Mouse (Mus musculus): ENCODE measurements around the gene Olfm2.

Gene Olfm2

DNA sequence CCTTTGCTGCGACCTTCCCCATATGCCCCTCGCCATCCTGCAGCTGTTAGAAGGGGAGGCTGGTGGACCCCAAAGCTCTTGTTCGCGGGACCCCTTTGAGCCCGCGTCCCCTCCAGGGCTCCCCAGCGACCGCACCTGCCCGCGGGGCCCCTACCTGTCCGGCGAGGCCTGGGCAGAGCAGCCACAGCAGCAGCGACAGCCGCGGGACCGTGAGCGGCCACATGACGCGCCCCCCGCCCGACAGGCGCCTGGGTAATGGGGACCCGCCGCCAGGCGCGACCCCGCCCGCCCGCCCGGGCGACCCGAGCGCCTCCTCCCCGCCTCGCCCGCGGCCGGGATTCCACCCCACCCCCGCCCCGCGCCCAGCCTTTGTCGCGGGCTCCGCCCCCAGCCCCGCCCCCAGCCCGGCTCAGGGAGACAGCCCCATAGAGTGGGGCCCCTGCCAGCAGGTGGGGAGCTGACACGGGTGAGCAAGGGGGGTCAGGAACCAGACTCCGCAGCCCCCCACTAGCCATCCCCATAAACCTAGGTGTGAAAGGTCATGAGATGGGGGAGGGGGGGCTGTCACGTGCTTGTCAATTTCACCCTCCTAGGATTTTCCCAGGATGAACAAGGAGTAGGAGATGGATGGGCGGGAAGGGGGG lies at the start of gene Olfm2:
Gene Olfm2 (minus strand): TSS at position 333 of the 644 bp plus-strand sequence.
- DNase-seq, result peak in 1 of 2 experiments; percentile 40

DNA sequence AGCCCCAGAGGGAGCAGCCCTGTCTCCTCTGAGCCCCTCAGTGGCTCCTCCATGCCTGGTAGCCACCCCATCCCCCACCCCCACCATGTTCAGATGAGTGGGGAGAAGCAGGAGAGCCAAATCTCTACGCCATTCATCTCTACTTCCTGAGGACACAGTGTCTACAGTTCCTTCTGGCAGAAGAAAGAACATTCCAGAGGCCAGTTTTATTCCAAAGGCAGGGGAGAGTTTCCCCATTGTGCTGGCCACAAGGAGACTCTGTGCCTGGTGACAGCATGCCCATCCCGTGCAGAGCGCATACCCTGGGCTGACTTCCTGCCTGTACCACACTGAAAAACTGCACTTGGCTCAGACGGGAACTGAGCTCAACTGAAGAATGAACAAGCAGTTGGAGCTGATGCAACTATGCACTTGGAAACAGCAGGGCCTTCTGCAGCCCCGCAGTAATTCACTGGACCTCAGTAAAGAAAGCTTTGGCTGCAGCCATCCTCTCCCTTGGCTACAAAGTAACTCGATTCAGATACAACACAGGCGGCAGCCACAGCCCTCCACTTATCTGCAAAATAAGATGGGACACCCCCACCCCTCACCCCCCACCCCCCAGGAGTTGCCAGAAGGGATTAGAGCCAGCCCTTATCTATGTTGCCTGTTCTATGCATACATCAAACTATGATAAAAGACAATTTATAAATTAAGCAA lies 48.1 kb upstream of the Olfm2 start:
- DNase-seq, result peak; percentile 18 to 39

DNA sequence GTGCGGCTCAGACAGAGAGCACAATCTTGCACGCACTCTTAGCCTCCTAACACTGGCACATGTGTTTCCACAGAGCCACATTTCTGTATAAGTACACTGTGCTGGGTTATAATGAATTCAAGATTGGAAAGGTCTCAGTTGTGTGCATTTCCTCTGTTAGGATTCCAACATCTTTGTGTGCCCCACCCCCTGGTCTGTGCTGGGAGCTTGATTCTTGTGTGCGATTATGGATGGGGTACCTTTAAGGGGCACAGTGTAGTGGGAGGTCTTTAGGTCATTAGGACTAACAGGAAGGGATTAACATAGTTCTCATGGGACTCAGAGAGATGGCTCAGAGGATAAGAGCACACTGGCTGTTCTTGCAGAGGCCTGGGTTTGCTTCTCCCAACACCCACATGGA lies 44.2 kb upstream of the Olfm2 start:
- no peak for DNase-seq

DNA sequence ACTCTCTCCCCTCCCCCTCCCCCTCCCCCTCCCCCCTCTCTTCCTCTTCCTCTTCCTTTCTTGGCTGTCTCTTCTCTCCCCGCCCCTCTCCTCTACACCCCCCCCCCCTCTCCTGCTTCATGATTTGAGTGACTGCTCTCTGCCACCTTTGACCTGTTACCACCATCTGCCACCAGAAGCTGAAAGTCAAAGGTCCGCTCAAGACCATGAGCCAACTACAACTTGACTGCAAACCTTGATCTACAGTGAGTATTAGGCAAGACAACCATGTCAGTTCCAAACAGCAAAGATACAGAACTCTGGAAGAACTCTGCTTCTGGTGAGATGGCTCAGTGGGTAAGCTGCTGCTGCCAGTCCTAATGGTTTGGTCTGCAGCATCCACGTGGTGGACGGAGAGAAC lies 43.5 kb upstream of the Olfm2 start:
- DNase-seq, result peak; percentile 8 to 23

DNA sequence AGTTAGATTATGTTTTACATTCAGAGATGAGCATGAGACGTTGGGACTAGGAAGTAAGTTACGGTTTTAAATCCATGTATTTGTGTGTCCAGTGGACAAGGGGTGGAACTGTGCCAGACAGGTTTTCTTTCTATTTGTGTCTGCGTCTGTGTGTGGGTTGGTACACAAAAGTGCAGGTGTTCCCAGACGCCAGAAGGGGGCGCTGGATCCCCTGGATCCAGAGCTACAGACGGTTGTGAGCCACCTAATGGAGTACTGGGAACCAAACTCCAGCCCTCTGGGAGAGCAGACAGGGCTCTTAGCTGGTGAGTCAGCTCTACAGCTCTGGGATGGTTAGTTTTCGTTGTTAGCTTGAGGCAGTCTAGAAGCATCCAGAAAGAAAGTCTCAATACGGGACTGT lies 41.8 kb upstream of the Olfm2 start:
- no peak for DNase-seq

DNA sequence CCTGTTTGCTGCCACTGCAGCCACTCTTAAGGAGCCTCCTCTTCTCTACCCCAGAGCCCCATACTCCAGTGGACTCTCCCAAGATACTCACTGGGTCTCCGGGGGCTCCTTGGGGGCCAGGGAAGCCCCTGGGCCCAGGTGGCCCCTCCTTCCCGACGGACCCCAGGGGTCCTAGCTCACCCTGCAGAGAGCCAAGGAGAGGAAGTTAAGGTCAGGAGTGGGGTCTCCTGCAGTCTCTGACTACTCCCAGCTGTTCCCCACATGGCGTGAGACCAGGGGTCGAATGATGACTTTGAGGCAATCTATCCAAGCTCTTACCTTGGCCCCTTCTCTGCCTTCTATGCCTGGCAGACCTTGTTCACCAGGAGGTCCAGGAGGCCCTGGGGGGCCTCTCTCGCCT lies 38.9 kb upstream of the Olfm2 start:
- no peak for DNase-seq

DNA sequence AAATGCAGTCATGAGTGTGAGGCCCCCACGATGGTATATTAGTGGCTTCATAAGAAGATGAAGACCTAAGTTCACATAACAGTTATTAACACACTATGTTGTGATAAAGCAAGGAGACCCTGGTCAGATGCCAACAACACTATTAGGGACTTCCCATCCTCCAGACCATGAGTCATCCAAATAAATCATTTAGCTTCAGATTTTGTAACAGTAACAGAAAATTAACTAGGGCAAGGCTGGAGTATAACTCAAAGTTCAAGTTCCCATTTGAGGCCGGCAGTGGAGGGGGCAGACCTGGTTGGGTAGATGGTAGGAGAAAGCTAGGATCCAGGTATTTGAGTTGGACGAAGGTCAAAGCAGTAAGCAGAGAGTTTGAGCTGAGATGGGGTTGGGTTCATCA lies 35.1 kb upstream of the Olfm2 start:
- peak; percentile 45 to 49 for DNase-seq

DNA sequence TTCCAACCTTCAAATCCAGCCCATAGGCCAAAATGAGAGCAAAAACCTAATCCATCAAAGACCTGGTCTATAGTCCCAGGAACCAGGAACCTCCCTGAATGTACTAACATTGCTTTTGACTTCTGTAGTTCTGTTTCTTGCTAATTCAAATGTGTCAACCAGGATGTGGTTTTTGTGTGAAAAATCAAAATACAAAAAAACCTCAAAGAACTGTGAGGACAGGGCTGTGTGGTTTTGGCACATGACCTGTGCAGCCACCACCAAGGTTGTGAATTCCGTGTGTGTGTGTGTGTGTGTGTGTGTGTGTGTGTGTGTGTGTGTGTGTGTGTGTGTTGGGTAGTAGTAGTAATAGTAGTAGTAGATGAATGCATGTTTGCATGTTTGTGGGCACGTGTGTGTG lies 19.1 kb upstream of the Olfm2 start:
- DNase-seq, result no peak

DNA sequence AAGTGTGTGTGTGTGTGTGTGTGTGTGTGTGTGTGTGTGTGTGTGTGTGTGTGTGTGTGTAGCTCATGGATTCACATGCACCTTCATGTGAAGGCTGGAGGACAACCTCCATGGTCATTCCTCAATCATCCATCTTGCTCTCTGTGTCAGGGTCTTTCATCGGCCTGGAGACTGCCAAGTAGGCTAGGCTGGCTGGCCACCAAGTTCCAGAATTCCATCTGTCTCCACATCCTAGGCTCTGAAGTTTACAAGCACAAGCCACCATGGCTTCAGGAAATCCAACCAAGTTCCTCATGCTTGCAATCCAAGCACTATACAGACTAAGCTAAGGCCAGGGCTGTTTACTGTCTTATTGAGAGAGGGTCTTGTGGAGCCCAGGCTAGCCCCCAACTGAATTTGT lies 16.9 kb upstream of the Olfm2 start:
- DNase-seq, result no peak

DNA sequence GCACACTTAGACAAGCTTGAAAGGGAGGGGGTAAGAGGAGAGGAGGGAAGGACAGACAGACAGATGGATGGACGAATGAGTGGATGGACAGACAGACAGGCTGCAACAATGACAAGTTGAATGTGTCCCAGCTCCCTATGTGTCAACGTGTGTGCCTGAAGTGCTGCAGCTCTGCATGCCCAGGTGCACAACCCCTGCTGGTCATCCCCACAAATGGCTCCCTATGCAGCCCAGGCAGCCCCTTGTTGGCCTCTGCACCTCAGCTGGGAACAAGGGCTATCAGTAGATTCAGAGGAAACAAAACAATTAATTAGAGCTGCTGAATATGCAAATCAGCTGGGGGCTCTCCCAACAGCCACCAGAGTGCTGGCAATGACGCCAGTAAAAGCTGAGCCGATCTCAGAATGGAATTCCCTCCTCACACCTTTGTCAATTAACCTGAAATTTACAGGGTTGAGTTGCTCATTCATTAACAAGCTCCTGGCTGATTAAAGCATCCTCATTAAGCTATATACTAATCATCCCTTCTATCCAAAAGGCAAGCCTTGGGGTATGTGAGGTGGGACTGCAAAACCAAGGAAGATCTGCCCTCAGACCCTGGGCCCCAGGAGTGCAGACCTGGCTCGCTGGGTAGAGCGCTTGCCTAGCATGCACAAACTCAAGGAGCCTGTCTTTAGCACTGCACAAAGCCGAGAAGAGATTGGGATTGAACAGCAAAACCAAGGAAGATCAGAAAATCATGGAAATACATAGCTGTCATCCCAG lies 16.2 kb upstream of the Olfm2 start:
- DNase-seq, result no peak

DNA sequence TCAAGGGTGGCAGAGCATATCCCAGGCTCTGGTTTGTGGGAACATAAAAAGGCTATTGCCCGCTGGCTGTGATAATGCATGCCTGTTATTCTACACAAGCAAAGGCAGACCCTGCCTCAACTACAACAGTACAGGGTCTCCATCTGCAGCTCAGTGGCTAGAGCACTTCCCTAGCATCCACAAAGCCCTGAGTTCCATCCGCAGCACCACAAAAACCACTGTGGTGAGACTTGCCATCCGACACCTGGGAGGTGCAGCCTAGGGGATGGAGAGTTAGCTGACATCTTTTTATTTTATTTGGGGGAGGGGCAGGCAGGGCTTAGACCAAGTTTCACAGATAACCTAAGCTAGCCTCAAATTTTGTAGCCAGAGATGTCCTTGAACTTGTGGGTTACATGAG lies 15.2 kb upstream of the Olfm2 start:
- no peak for DNase-seq

DNA sequence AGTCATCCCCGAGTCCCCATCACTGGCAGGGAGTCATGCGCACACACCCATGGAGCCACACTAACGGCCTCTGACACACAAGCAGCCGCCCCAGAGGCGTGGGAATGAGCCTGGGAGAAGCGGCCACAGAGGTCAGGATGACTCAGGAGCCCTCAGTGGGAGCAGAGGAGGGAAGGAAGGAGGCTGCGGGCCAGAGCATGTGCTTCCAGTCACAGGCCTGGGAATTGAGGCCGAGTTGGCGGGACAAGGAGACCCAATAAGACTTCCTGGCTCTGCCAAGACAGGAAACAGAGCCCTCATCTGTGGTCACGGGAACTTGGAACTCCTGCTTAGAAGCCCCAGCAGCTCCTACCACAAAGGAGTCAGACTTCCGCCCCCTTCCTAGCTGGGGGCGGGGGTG lies 14.7 kb upstream of the Olfm2 start:
- peak; percentile 69 to 79 for DNase-seq

DNA sequence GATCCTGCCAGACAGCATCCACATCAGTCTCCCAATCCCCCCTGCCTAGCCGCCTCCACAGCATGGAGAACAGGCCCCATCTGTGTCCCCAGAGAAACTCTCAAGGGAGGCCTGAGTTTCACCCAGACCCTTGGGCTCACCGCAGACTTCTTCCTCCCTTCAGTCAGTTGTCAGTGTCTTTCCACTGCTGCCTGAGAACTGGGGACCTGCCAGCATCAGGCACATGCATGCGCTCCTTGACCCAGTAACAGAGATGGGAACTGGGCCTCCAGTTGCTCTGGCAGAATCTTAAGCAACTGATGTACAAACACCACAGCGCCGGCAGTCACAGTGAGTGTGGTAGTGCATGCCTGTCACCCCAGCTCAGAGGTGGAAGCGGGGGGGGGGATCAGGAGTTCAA lies 12.7 kb upstream of the Olfm2 start:
- no peak for DNase-seq

DNA sequence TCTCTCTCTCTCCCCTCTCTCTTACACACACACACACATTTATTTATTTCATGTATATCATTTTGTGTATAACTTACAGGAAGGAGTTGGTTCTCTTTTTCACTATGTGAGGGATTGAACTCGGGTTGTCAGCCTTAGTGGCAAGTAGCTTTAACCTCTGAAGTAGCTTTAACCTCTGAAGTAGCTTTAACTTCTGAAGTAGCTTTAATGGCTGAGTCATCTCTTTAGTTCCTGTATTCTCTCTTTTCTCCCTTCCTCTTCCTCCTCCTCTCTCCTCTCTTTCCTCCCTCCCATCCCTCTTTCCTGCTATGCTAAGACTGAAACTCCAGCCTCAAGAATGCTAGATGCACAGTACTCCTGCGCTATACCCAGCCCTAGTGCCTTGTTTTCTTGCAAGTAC lies 12.1 kb upstream of the Olfm2 start:
- no peak for DNase-seq

DNA sequence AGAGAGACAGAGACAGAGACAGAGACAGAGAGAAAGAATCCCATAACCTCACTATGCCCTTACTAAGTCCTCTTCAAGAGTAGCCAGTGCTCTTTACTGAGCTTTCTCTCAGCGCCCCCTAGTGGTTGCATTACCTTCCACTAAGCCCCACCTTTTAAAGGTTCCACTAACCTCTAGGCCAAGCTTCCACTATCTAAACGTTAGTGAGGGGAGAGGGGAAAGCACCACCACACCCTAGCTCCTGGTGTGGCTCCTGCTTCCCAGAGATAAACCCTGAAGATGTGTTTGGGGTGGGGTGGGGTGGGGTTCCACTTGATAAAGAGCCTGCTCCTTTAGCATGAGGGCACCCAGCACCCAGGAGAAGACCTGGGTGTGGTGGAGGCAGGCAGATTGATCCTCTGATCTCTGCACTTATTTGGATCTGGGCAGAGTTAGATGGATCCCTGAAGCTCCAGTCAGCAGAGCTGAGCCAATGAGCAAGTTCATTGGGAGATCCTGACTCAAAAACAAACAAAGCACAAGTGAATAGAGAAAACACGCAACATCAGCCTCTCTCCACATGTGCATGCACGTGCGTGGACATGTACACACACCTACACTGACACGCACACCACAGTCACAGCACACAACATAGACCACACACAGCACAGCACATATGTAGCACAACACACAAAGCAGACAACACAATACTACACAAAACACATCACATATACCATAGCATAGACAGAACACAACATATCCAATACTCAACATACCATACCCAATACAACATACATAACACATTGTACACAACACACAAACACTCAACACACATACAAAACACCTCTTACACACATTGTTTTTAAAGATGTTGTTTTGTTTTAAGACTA lies 11.2 kb upstream of the Olfm2 start:
- peak; percentile 61 to 88 for DNase-seq

DNA sequence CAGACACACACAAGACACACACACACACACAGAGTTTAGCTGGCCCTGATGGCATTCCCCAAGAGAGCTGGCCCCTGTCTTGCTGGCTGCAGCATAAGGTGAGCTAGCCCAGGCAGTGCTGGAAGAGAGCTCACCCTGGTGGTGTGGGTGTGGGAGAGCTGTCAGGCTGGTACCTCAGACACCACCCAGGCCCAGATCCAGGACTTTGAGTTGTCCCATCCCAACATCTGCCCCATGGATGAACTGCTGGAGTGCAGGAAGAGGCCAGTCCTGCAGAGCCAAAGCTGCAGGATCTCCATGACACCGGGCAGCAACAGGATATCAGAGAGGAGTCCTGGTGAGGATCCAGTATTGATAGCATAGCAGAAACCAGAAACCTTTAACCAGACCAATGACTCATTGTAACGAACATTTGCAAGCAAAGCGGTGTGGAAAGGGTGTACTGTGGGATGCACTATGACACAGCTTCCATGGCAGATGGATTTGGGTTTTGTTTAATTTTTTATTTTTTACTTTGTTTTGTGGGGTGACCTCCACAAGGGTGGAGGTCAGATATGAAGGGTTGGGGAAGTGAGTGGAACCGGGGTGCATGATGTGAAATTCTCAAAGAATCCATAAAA lies 10.0 kb upstream of the Olfm2 start:
- DNase-seq, result no peak

DNA sequence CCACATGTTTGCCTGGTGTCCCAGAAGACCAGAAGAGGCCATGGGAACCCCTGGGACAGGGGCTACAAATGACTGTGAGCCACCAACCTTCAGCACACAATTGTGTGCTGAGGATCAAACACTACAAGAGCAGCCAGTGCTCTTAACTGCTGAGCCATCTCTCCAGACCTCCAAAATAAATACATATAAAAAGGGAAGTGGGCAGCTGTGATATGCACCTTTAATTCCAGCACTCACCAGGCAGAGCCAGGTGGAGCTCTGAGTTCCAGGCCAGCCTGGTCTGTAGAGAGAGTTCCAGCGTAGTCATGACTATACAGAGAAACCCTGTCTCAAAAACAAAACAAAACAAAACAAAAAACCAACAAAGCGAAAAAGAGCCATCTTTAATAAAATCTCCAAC lies 8.2 kb upstream of the Olfm2 start:
- no peak for DNase-seq

DNA sequence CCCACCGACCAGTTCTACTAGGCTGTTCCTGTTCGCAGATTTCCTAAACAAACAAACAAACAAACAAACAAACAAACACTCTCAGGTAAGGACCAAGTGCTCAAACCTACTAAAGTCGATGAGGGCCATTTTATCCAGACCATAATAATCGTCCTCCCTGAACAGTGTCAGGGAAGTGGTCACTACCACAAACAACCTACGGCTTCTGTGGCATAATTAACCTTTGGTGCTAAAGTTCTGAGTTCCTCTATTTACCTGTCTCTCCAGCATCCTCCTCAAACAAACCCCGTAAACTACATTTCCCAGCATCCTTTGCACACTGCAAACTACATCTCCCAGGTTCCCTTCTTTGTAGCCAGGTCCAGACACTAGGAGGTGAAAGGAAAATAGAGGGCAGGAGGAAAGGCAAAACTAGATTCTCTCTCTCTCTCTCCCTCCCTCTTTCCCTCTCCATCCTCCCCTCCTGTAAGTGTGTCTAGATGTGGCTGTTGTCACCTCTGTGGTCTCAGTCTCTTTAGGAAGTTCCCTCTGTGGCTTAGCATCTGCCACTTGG lies 5.4 kb upstream of the Olfm2 start:
- DNase-seq, result peak in 1 of 2 experiments; percentile 20

DNA sequence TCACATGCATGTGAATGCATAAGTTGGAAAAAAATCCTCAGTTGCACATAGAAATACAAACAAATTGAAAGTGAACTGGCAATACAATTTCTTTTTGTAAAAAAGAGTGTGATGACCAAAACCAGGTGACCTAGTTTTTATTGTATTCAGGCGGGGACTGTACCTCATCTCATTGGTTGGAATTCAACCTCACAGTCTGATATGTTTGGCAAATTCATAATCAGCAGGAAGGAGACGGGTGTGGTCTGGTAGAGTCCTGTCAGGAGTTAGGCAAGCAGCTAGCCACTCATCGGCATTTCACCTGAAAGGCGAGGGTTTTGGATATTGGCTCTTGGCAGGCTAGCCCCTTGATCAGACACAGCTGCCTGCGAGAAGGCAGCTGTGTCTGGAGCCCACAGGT lies 3.1 kb upstream of the Olfm2 start:
- no peak for DNase-seq

DNA sequence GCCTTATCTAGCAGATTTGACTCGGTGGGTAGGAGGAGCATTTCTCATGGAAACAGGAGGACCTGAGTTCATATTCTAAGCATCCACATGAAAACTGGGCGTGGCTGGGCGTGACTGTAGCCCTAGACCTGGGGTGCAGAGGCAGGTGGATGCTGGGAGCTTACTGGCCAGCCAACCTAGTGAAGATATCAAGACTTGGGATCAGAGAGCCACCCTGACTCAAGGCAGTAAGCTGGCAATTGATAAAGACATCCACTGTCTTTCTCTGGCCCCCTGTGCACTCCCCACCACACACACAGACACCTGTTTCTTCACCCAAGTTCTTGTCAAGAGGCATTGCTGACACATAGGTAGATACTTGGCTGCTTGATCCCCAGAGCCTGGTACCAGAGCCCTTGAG lies 2.4 kb upstream of the Olfm2 start:
- DNase-seq, result no peak

DNA sequence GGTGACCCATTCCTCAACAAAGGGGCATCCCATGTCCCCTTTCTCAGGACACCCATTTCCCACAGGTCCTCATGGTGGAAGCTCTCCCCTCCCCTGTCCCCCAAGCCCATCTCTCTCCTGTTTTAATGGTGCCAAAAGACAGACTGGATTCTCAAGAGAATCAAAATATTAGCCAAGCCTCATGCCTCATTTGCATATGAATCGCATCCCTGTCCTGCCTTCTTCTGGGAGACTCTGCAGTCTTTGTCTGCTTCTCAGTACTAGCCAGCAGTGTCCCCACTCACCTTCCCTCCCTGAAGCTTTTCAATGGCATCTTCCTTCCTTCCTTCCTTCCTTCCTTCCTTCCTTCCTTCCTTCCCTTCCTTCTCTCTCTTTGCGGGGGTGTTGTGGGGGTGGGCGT lies 1.5 kb upstream of the Olfm2 start:
- no peak for DNase-seq

Data from kidney, postnatal 36 days (tissue).